Mouse (Mus musculus) embryo, embryonic 11 days (tissue): Measurements from ENCODE around the gene Mcoln3.
A peak's percentile ranks its signal among the peaks of the same experiment; 100 is the strongest.

Experiments used
- DNase-seq: peaks from one replicate; pipeline ENCODE4 v3.0.0-alpha.2; 2015

The Mcoln3 gene

GRCm38 (mm10) chr3:146117258-146117996 lies at the start of gene Mcoln3:
TSS of gene Mcoln3 (plus strand) at chr3:146117450.
- peak; percentile 11 for DNase-seq

- DNase-seq: no peak
Measured at GRCm38 (mm10) chr3:146069276-146069675, 48.0 kb upstream of the Mcoln3 start.

- DNase-seq: peak; percentile 63
Measured at GRCm38 (mm10) chr3:146072780-146073179, 44.5 kb upstream of the Mcoln3 start.

- DNase-seq: no peak
Measured at GRCm38 (mm10) chr3:146080241-146080640, 37.0 kb upstream of the Mcoln3 start.

GRCm38 (mm10) chr3:146090988-146091657 lies 26.1 kb upstream of the Mcoln3 start:
- DNase-seq: no peak

GRCm38 (mm10) chr3:146095066-146095465 lies 22.2 kb upstream of the Mcoln3 start:
- DNase-seq: no peak

GRCm38 (mm10) chr3:146096986-146097385 lies 20.3 kb upstream of the Mcoln3 start:
- DNase-seq: no peak

- DNase-seq: no peak
Measured at GRCm38 (mm10) chr3:146097861-146098260, 19.4 kb upstream of the Mcoln3 start.

- DNase-seq: no peak
Measured at GRCm38 (mm10) chr3:146099925-146100324, 17.3 kb upstream of the Mcoln3 start.

- DNase-seq: no peak
Measured at GRCm38 (mm10) chr3:146102049-146102448, 15.2 kb upstream of the Mcoln3 start.

- DNase-seq: peak; percentile 75
Measured at GRCm38 (mm10) chr3:146107116-146107849, 10.0 kb upstream of the Mcoln3 start.

GRCm38 (mm10) chr3:146107921-146108571 lies 9.2 kb upstream of the Mcoln3 start, which contains the start of gene Wdr63:
TSS of gene Wdr63 (minus strand) at chr3:146108130.
- peak; percentile 92 for DNase-seq

GRCm38 (mm10) chr3:146108945-146109344 lies 8.3 kb upstream of the Mcoln3 start:
- no peak for DNase-seq

- no peak for DNase-seq
Measured at GRCm38 (mm10) chr3:146110358-146110757, 6.9 kb upstream of the Mcoln3 start.

- DNase-seq: no peak
Measured at GRCm38 (mm10) chr3:146110916-146111315, 6.3 kb upstream of the Mcoln3 start.

- DNase-seq: no peak
Measured at GRCm38 (mm10) chr3:146117997-146118457, 777 bp downstream of the Mcoln3 start.

GRCm38 (mm10) chr3:146121310-146122124 lies 4.3 kb downstream of the Mcoln3 start:
- DNase-seq: peak; percentile 72

- no peak for DNase-seq
Measured at GRCm38 (mm10) chr3:146122125-146122420, 4.8 kb downstream of the Mcoln3 start.

GRCm38 (mm10) chr3:146122807-146123463 lies 5.7 kb downstream of the Mcoln3 start:
- no peak for DNase-seq

GRCm38 (mm10) chr3:146123464-146123825 lies 6.2 kb downstream of the Mcoln3 start:
- no peak for DNase-seq

GRCm38 (mm10) chr3:146127205-146127604 lies 10.0 kb downstream of the Mcoln3 start:
- no peak for DNase-seq

GRCm38 (mm10) chr3:146134834-146135233 lies 17.6 kb downstream of the Mcoln3 start:
- no peak for DNase-seq
